Mouse (Mus musculus) heart, adult 9 months (tissue): ENCODE data around the gene Klc1.

ENCODE experiments used
- DNase-seq, 2 experiments: peaks; one replicate each; pipeline ENCODE4 v3.0.0; 2022; ENCODE audit warnings: low spot score in 2 of 2

Klc1 gene

DNA sequence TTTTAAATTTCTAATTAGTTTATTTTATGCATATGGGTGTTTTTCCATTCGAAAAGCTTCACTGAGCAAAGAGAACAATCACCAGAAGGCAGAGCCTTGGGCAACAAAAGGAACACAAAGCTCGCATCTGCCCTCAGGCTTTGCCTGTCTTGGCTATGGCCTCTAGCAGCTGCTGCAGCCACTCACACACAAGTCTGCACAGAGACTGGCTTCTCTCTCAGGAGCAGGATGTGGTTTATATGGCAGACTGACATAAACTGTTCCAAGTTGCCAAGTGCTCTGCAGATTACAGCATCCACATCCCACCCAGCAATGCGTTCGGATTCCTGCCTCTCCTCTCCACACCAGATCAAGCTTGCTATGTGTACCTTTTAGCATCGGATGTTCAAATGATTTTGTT lies 93.1 kb downstream of the Klc1 start:
- no peak for DNase-seq

- peak; percentile 50 to 61 for DNase-seq
Measured at GRCm38 (mm10) chr12:111853011-111853436, 94.4 kb downstream of the Klc1 start.

DNA sequence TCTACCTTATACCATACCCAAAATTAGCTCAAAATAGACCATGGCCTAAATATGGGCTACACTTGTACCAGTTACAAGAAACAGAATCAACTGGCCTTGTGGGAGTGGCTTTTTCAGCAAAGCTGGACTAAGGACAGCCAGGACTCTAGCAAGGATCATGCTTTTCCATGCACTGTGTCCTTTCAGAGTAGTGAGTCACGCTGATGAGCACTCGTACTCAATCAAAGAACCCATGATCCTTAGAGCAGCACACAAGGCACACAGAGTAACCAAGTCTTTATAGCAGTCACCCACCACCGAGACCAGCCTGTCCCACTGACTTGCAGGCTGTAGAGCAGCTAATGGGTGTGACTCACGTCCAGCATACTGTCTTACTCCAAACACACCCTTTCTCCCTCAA lies 94.9 kb downstream of the Klc1 start:
- no peak for DNase-seq

DNA sequence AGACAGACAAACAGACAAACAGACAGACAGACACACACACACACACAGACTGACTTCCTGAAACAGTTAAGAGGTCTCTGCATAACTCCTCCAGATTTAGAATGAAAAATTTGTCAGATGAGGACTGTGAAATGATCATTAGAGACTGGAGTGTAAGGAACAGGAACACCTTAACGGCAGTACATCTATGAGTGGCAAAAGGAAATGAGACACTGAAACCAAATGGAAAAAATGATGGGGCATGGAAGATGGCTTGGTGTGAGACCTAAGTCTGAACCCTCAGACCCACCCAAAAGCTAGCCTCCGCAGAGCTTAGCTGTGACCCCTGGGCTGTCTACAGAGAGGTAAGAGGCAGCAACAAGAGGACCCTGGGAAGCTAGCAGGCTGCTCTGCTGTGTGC lies 96.8 kb downstream of the Klc1 start:
- DNase-seq: no peak
